ENCODE assay signal across 8 mouse cellular contexts in genomic region chr5:77407341-77408298, GRCm38 (mm10). TPM values are rescaled to one million over a fixed set of nuclear protein-coding genes. Genes with fewer than 3 reads are reported as not detected.
DNase-seq lines count a peak whose midpoint lies in the region; ATAC-seq and TF ChIP-seq lines count a peak whose summit lies in the region.

Gene Igfbp7, minus strand, starts transcription at chr5:77408041.

- TF ChIP-seq POLR2A in ES-Bruce4 (IDR thresholded peaks at IDR 0.05; ENCODE audit: insufficient read depth, low read length): no peak

- peak within 1 kb of the TSS; percentile 73 for H3K9ac ChIP-seq in ES-Bruce4 (ENCODE audit: low read depth, poor library complexity, severe bottlenecking)
- H3K9ac ChIP-seq in neural tube, embryonic 15.5 days (replicated peaks): peak within 1 kb of the TSS; percentile 65

- H3K27me3 ChIP-seq in ES-Bruce4 (ENCODE audit: control insufficient read depth, insufficient read depth, low read length, poor library complexity, severe bottlenecking): peaks cover 1% of the 10 kb centered on the region; the same call in 1 of the 2 replicates
- peaks cover 17% of the 10 kb centered on the region; the same call in 1 of the 2 replicates for H3K27me3 ChIP-seq in neural tube, embryonic 15.5 days (replicated peaks)

- DNase-seq in brain, adult 2 months (ENCODE audit: low read depth, low spot score): peak; percentile 54
- DNase-seq in heart, postnatal 36 days: peak; percentile 82 to 87
- peak in 1 of 2 experiments; percentile 26 for DNase-seq in layer of hippocampus, adult 18-20 months (ENCODE audit: low spot score in 2 of 2)
- DNase-seq in lung, adult 18-20 months: peak; percentile 84 to 87
- DNase-seq in thymus, postnatal 0 days (ENCODE audit: low spot score): peak; percentile 54

- peak; percentile 86 for ATAC-seq in frontal cortex, adult (ENCODE audit: low TSS enrichment)
- peak; percentile 95 for ATAC-seq in neural tube, embryonic 15.5 days (ENCODE audit: low FRiP score)

- H3K4me2 ChIP-seq in neural tube, embryonic 15.5 days: peak within 1 kb of the TSS; percentile 98

- intact Hi-C loops in heart, postnatal 36 days (cut with DNase I): loop anchor here (5.0 kb wide), 1 partner anchor 55 kb away; no protein-coding TSS in a partner anchor

- no peak within 1 kb of the TSS for H3K27ac ChIP-seq in ES-Bruce4 (ENCODE audit: insufficient read depth, low read length)
- H3K27ac ChIP-seq in neural tube, embryonic 15.5 days (replicated peaks): no peak within 1 kb of the TSS

- H3K36me3 ChIP-seq in ES-Bruce4 (ENCODE audit: control insufficient read depth, insufficient read depth, low read length, poor library complexity, severe bottlenecking): no peaks in the 10 kb centered on the region; the same call in 1 of the 2 replicates
- no peaks in the 10 kb centered on the region for H3K36me3 ChIP-seq in neural tube, embryonic 15.5 days

- peak within 1 kb of the TSS; percentile 89 for H3K4me3 ChIP-seq in ES-Bruce4 (ENCODE audit: low read depth, low read length)
- H3K4me3 ChIP-seq in neural tube, embryonic 15.5 days (replicated peaks): peak within 1 kb of the TSS; percentile 63

- WGBS in neural tube, embryonic 15.5 days: 5% methylated on average over 89 of the region's 101 CpGs

- H3K9me3 ChIP-seq in ES-Bruce4 (replicated peaks; ENCODE audit: control insufficient read depth, insufficient read depth, low read length, poor library complexity, severe bottlenecking): peaks cover 10% of the 10 kb centered on the region
- no peaks in the 10 kb centered on the region for H3K9me3 ChIP-seq in neural tube, embryonic 15.5 days (replicated peaks)

- H3K4me1 ChIP-seq in ES-Bruce4 (ENCODE audit: control insufficient read depth, insufficient read depth, low read length): no peaks in the 10 kb centered on the region
- H3K4me1 ChIP-seq in neural tube, embryonic 15.5 days: peaks cover 10% of the 10 kb centered on the region; the same call in 1 of the 2 replicates

- peak; percentile 49 for TF ChIP-seq CTCF in ES-Bruce4 (IDR thresholded peaks at IDR 0.05; ENCODE audit: low read depth, low read length)

- no peak for TF ChIP-seq EP300 in ES-Bruce4 (IDR thresholded peaks at IDR 0.05; ENCODE audit: insufficient read depth, low read depth, low read length)

RNA-seq across cellular contexts. Expression of gene Igfbp7, which starts in this region (rescaled TPM):
- polyA plus RNA-seq in ES-Bruce4 (2011; ENCODE audit: insufficient read depth, insufficient read length, low read depth, missing spikeins): 3.6 and 4.8 TPM in 2 replicates
- 100 to 1,000 TPM; 249 to 272 TPM for total RNA-seq in heart, postnatal 36 days (2021)
- 10 to 100 TPM; 21.4 to 23.5 TPM for total RNA-seq in layer of hippocampus, adult 18-20 months (2021)
- 64.4 and 64.8 TPM in 2 replicates for polyA plus RNA-seq in neural tube, embryonic 15.5 days (2015; fragmentation: Nextera tagmentation; extraction: Ambion mirVana)
- 64.2 and 64.3 TPM in 2 replicates for polyA plus RNA-seq in thymus, postnatal 0 days (2015; fragmentation: Nextera tagmentation; extraction: Ambion mirVana)

Comparison
In these comparisons a context has a peak if more than half of its experiments do, and no peak if none do; other contexts are left out.
1. RNA of gene Igfbp7 (total RNA-seq): 249 to 272 TPM in heart, postnatal 36 days; 21.4 to 23.5 TPM in layer of hippocampus, adult 18-20 months; every median in the first group is over 10 times any median in the second.
2. RNA of gene Igfbp7 (polyA plus RNA-seq): 64.4 to 64.8 TPM in neural tube, embryonic 15.5 days and 64.2 to 64.3 TPM in thymus, postnatal 0 days; 3.6 to 4.8 TPM in ES-Bruce4; every median in the first group is over 10 times any median in the second.